Mouse (Mus musculus) adrenal gland, adult (tissue): ENCODE measurements at regions not wholly inside any gene's neighbourhood (a gene's known extent, or its start where the extent isn't known, plus 50 kb on each side); places are given as distances from the start of the nearest gene placed in this dataset.
A peak's percentile ranks its signal among the peaks of the same experiment; 100 is the strongest.
"Not testable (repeated sequence)": the region's sequence is repeated elsewhere in the genome, so short reads cannot be mapped to it uniquely, and the experiment has no call there.

Experiments used
- DNase-seq, 2 experiments: peaks; one replicate each; pipeline ENCODE4 v3.0.0; 2022 to 2023; ENCODE audit warnings: low spot score in 1 of 2; ENCODE audit not compliant: inconsistent age in 2 of 2

DNA sequence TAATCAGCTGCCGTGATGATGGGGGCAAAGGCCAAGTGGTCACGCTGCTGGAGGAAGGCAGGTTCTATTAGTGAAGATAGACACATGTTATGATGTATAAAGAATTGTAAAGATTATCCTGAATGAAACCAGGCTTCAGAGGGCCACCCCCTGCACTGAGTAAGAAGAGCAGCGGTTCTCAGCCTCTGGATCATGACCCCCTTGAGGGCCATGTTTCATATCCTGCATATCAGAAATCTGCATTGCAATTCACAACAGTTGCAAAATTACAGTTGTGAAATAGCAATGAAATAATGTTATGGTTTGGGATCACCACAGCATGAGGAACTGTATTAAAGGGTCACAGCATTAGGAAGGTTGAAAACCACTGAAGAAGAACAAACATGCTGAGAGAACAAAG, 162.5 kb upstream of the Zranb2 start:
- DNase-seq = peak in 1 of 2 experiments; percentile 21

DNA sequence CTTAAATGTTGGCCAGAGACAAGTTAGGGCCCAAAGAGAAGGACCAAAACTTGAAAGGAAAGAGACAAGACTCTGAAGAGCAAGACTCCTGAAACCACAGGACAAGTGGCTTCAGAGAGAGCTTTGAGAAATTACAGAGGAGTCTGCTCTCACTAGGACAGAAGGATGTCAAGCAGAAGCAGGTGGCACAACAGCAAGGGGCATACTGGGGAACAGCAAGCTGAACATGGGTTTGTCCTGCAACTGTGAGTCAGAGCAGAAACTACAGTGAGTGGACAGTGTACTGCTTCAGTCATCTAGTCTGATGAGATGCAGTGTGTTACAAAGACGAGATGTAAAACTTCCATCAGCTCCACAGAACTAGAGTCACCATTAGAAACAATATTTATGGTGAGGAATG, 160.6 kb upstream of the Zranb2 start:
- no peak for DNase-seq

DNA sequence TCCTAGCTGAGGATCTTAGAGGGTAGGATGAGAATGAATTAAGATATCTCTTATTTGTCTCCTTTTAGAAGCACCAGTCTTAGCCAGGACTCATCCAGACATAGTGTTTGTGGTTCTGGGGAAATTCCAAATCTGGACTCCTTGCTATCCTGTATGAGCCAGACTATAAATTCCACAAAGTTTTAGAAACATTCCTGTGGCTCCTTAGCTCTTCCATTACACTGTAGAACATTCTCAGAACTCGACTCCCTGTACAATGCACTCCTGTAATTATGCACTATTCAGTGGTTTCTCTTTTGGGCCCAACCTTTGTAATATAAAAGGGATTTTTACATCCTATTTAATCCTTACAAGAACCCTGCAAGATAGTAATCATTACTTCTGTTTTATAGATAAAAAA, 159.8 kb upstream of the Zranb2 start:
- DNase-seq = no peak

DNA sequence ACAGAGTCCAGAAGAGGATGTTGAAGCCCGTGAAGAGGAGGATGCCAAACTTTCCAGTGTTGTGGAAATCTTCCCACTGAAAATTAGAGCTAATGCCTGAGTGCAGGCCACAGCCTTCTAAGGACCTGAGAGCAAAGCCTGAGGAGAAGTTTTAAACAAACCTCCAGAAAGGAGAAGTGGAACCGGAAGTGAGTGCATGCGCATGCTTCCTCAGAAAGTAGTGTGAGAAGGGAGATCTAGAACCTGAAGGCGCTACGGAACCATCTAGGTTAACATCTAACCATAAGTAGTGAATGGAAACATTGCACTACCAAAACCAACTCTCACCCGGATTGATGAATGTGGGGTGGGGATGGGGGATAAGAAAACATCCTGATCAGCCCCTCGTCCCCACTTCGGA, 156.4 kb upstream of the Zranb2 start:
- DNase-seq = no peak

DNA sequence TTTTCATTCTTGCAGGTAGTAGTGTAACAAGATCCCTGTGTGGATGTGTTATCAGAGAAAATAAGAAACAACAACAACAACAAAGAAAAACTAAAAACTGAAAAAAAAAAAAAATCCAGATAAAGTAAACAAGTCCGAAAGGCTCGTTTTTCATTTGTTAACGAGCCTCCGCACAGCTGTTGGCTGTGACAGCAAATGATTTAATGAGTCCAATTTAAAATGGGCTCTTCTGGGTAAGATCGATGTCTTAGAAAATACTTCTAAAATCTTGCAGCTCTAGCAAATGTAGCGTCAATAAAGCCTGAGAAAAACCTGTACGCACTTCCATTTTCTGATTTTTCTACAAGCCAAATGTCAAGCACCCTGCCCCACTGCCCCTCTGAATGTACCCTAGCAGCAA, 155.8 kb upstream of the Zranb2 start:
- no peak for DNase-seq

DNA sequence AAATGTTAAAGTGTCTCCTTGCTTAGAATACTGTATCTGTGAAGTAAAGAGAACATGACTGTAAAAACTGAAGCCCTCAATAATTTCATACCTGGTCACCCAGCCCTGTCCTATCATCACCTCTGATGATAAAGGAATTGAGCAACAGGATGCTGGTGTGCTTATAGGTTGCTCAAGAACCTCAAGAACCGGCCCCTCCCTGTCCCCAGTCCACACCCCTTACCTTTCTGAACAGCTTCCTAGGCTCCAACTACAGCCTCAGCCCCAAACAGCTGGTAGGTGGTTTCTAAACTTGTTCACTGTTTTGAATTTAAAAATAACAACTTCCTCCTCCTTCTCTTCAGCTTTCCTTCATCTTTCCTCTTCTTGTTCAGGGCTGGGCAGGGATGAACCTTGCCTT, 142.1 kb upstream of the Zranb2 start:
- no peak for DNase-seq

DNA sequence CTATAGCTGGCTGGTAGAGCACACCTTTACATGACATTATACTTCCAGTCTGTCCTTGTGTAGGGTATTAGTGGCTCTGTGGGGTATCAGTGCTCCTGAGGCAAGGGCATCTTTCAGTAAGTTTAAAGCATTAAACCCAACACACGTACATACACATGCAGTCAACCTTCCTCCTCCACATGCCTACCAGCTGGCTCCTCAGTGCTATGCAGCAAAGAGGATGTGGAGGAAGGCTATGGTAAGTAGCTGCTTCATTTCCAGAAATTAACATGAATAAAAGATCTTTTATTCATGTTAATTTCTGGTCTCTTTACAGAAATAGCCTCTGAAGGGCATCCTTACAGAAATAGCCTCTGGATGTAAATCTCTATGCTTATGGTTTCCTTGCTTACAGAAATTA, 140.1 kb upstream of the Zranb2 start:
- DNase-seq = no peak

DNA sequence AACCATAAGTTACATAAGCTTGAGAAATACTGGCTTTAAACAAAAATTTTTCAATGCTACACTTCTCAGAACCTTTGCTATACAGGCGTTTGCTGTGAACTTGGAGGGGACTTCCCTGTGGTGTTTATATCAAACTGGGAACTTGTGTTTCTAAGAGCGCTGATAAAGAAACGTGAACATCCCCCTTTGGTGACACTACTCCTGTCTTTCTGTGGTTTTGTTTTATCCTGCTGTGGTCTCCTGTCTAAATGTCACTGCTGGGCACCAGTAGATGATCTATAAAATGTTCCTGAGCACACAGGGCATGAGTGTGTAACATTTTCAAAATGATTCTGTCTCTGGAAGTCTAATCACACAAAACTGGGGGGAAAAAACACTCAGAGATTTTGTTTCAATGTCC, 134.1 kb upstream of the Zranb2 start:
- no peak for DNase-seq

DNA sequence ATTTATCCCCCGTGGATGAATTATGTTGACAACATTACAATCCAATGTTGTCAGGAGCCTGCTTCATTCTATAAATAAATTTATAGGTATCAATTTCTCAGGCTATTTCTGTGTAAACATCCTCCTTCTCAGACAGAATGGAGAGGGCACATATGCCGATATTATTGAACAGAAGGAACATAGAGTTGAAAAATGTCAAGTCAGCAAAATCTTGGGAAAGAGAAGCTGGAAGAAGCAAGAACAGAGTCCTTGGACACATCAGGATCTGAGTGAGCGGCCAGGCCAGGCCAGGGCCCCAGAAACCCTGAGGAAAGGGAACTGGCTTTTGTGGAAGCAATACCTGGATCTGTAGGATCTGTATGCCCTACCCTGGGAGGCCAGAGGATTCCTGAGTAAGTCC, 129.9 kb upstream of the Zranb2 start:
- no peak for DNase-seq

DNA sequence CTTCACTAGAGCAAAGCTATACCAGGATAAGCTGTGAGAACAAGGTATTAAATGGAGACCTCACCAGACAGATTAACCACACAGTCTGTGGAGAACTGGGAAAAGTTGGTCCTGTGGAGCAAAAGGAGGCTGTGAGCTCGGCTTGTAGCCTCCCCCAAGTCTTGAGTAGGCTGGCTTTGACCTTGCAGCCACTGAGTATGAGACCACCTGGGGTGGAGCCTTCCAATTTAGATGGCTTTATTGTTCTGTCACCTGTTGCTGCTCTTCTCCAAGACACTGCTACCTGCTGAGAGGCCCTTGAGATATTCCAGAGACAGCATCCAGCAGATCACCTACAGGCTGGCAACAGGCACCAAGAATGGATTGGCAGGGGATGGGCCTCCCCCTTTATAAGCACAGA, 110.5 kb upstream of the Zranb2 start:
- not testable (repeated sequence) for DNase-seq

DNA sequence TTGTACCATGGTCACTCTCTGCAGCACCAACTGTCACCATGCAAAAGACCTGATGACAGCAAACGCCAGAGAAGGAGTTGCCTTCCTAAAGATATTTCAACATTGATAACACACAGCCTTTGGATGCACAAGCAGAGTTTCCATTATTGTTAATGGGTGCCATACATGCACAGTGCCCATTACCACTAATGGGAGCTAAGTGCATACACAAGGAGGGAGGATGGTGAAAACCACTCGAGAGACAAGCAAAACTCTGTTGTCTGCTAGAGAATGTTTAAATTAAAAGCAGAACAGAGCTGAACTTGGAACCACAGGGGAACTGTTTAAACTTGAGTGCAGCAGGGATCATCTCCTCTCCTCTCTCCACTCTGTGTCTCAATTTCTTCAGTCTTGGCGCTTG, 107.2 kb upstream of the Zranb2 start:
- no peak for DNase-seq

DNA sequence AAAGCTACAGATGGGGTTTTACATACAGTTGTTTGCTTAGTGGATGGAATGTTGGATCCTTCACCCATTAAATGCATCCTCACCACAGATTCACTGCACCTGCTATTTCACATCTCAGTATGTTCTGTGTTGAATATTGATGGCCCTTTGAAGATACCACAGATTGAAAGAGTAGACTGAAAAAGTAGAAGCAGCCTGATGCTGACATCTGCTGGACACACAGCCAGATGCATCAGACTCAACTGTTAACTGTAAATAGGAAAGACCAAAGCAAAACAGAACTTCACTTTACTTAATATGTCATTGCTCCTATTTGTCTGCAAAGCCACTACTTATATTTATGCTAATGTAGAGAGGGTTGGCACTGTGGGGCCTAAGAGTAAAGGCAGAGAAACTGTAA, 84.2 kb upstream of the Zranb2 start:
- DNase-seq = peak in 1 of 2 experiments; percentile 50

DNA sequence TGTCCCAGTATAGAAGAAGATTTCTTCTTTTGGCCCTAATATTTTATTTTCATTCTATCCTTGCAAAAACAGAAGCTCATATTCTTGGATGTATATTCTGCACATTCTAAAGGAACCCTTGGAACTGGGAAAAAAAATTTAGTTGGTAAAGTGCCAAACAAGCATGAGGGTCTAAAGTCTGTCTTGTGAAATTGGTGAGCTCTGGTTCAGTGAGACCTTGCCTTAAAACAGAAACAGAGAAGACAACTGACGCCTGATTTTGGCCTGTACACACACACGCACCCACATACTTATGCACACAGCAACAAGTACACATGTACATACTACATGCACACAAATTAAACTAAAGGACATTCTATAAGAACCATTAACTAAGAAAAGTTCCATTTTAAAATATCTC, 62.4 kb upstream of the Zranb2 start:
- DNase-seq = no peak

DNA sequence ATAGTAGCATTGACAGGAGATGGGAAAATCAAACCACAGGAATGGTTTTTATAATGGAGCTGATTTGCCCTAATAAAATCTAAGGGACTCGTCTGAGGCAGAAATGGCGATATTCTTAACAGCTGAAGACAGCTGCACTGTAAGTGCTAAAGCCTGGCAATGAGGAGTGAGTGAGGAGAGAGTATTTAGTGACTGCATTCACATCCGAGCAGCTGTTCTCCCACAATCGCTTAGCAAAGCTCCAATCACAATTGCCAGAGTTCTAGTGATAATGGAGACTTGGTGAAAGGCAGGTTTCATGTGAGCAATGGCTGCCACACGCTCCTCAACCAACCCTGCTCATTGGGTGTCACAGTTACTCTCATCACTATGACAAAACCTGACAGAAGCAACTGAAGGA, 61.3 kb upstream of the Zranb2 start:
- no peak for DNase-seq

DNA sequence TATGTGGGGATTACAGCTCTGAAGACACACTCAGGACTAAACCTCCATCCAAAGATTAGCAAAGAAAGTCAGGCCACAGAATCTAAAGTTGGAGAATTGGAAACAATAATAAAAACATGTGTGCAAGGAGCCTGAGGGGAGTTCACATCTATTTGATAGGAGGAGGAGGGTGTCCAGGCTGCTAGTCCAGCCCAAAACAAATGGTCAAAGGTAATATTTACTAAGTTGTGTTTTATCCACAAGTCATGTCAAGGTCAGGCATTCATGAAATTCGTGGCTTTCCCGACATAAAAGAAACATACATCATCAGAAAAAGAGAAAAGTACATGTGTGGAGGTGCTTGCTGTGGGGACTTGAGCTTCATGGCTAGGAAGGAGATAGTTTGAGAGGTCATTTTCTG, 56.2 kb upstream of the Zranb2 start:
- no peak for DNase-seq
